Mouse (Mus musculus): ENCODE measurements around the gene Gm36028.

Gene Gm36028

DNA sequence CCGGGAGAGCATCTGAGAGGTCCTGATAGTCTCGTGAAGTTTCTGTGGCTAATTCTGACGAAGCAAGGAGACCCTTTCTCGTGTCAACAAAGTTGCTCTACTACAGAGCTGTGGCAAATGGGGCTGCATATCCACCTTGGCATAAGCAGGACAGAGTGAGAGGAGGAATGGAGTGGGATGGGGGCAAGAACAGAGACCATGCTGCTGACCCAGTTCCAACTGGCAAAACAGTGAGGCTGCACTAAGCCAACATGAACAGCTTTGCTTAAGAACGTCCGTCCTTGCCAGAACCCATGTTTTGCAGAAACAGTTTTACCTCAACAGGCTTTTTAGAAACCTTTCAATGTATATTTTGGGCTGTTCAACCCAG lies 51.3 kb downstream of the Gm36028 start:
- in situ Hi-C loops (cut with MseI, MboI), result no loop called here

DNA sequence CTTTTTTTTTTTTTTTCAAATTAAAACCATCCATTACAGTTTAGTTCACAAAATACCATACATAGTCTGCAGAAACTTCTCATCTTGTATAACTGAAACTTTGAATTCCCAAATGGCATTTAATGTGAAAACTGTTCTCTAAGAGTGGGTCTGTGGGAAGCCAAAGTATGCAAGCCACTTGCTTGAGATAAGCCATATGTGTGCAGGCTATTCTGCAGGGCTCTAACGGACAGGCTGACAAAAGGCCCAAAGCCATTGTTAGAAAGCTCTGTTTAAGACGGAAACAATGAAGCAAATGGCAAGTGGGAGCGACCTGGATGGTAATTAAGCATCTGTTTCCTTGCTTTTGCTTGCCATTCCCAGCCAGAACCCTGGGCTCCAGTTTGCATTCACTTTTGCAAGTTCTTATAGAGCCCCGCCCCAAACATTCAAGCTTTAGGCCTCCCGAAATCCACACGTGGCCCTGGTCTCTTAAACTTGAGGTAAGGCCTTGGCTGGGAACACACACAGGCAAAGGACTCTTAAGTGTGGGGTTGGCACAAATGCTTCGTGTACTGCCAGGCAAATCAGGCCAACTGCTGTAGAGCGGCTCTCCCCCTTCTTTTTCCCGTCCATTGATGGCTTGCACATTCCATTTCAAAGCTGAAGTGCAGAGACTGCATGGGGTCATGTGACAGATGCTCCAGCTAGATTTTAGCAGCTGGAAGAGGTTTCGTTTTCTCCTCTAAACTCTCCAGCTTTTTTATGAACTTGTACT lies 51.9 kb downstream of the Gm36028 start:
- in situ Hi-C loops (cut with MseI, MboI), result no loop called here

DNA sequence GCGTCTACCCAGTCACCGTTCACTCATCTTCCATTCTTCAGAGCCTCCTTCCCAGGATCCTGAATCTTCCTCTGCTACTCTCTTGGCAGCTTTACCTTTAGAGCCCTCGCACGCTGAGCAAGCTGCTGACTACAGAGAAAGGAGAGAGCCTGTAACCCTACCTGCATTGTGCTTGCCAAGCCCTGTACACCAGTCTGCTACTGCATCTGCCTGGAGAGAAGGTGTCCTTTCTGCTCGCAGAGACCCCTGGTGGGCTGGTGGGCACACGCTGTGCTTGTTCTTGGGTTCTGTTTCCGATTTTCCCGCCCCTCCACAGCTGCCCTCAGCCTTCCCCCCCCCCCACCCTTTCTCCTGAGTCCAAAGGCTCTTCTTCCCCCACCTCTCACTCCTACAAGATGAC lies 53.7 kb downstream of the Gm36028 start:
- in situ Hi-C loops (cut with MseI, MboI), result no loop called here

GRCm38 (mm10) chr16:37805746-37806495 lies 55.0 kb downstream of the Gm36028 start:
- in situ Hi-C loops (cut with MseI, MboI), result no loop called here

- in situ Hi-C loops (cut with MseI, MboI), result no loop called here
Measured at GRCm38 (mm10) chr16:37803387-37803950, 57.5 kb downstream of the Gm36028 start.

GRCm38 (mm10) chr16:37802686-37803295 lies 58.2 kb downstream of the Gm36028 start:
- in situ Hi-C loops (cut with MseI, MboI), result no loop called here

DNA sequence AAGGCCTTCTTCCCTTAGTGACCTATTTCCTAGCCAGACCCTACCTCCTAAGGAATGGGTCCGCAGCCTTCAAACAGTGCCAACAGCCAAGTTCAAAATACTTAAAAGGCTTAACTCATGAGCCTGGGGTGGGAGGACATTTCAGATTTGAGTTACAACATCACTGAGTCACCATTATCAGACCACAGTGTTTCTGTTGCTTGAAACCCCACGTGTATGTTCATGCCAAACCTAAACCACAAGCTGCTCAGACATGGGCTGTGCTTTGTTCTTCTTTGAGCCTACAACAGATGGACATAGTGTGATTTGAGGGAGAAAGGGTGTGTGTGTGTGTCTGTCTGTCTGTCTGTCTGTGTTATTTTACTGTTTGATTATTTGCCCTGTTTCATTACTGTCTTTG lies 59.8 kb downstream of the Gm36028 start:
- in situ Hi-C loops (cut with MseI, MboI), result no loop called here

Measured in mouse trophoblast stem cell (cell line).